Mouse (Mus musculus): Measurements from ENCODE around the gene Gstm4.

DNA sequence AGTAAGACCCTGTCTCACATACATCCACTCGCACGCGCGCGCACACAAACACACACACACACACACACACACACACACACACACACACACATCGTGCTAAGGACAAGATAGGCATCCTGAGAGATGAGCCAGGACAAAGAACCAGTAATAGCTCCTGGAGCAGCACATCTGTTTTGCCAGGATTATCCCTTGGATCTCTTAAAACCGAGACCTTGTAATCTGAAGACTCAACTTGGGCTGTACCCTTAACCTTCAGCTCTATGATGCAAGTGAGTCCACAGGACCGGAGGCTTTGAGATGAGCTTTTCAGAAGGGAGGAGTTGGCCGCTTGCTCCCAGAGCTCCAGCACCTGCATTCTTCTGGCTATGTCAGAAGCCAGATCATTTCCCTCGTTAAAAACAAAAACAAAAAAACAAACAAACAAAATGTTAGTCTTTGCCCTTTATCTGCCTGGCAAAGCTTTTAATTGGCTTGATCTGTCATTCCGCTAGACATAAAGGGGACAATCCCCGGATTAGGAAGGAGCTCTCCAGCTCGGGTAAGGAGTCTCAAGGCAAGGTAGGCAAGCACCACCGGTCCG is 47.9 kb upstream of the Gstm4 start, which contains the start of gene Gnat2:
- TF ChIP-seq CTCF (IDR thresholded peaks at IDR 0.05; ENCODE audit: control insufficient read depth, insufficient read depth, low read length) (no peak), POLR2A (IDR thresholded peaks at IDR 0.05; ENCODE audit: borderline replicate concordance, control insufficient read depth, low read depth, low read length) (no peak)
